Mouse (Mus musculus) liver, embryonic 14 days (tissue): ENCODE results near the gene 4930558C23Rik. TPM values are rescaled to one million over a fixed set of nuclear protein-coding genes. Genes with fewer than 3 reads are reported as not detected.

Source experiments
- polyA plus RNA-seq: library from polyadenylated mRNA; depleted of rRNA; stranded (reverse); fragments of >200 nt; gene quantifications from 2 replicates; pipeline ENCODE4 v1.2.3, GENCODE M21; 2012; rRNA removed

4930558C23Rik gene
- not detected in 2 replicates for polyA plus RNA-seq

DNA sequence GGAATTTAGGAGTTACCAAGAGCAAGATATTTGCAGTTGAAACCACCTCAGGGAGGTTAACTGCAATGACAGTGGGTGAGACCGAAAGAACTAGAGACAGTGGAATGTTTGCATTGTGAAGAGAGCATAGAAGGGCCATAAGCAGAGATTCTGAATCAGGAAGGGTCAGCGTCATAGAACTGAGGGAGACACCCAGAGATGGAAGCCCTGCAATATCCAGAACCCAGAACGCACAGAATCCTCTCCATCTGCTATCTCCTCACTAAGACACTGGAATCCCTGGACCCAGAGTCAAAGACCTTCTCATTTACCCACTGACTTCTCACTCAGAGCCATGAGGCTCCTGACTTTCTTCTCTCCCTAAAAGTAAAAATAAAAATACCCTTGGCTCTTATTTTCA lies at the start of gene 4930558C23Rik:
Gene 4930558C23Rik (minus strand): TSS at position 101 of the 400 bp plus-strand sequence.

DNA sequence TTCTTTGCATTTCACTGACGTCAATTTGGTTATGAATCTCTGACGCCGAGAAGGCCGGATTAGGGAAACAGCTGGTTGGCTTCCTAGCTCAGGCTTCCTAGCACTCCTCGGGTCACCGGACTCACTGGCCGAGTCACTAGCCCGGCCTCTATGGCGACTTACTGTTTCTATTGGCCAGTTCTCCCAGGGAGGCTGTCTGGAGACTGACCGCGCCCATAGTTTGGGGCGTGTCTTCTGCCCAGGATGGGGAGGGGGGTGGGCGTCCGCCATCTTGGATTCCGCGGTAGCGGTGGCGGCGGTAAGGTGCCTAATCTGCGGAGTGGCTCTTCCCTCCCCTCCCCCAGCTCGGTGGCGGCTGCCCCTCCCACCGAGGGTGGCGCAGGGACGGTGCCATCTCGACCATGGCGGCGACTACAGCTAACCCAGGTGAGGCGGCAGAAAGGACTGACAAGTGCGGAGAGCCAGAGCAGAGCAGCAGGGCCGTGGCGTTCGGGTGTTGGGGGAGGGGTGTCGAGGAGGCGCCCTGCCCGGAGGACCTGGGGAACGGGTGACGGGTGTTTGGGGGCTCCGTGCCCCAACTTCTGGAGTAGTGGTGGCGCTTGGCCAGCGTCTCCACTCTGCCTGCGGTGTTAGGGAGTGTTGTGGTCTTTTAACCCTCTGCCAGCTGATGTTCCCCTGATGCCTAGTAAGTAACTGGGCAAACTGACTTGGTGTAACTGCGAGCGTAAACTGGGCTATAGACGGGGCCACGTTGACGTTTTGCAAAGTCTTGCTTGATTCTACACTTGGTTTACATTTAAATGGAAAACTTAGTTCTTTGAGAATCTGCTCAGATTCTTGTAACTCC lies 31.7 kb upstream of the 4930558C23Rik start, which contains the start of gene Arnt:
Gene Arnt (plus strand): TSS at position 253 of the 847 bp plus-strand sequence.

DNA sequence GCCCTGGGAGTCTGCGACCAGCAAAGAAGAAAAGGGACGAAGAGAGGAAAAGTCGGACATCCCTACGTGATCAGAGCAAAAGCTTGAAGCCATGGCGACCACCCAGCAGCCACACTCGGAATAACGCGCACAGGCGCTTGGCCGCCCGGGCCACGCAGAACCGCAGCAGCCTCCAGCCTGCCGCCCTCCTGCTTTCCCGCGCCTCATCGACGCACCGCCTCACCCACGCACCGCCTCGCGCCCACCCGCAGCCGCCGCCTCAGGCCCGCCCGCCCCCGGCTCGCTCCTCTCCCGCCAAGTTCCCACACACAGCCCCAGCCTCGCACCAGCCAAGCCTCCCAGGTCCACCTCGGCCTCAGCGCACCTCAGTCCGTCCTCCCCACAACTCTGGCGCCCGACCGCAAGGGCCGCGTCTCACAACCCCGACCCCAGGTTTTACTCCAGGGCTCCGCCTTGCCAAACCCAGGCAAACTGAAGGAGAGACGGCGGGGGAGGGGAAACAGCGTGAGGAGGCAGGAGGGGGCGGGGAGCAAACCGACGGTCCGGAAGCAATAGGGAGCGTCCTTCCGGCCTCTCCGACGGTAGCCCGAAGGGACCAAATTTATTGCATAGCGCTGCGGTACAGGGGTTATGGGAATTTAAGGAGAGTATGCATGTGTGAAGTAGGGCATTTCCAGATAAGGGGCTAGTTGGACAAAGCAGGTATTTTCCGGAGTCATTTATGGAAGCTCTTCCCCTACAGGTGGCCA lies 45.8 kb downstream of the 4930558C23Rik start, which contains the start of gene Setdb1:
Gene Setdb1 (minus strand): TSS at position 502 of the 749 bp plus-strand sequence.

Other genes starting within 250 kb of the 4930558C23Rik start
- gene Sema6c, start 242.4 kb downstream of the 4930558C23Rik start, polyA plus RNA-seq = 0.59 and 0.94 TPM in 2 replicates
- 15.3 and 17.6 TPM in 2 replicates for gene Gabpb2, start 184.9 kb downstream of the 4930558C23Rik start, polyA plus RNA-seq
- gene Cdc42se1, start 174.1 kb downstream of the 4930558C23Rik start, polyA plus RNA-seq = 21.9 and 27.2 TPM in 2 replicates
- gene Mllt11, start 170.7 kb downstream of the 4930558C23Rik start, polyA plus RNA-seq = 2.8 TPM in 2 replicates
- gene Gm128, start 161.2 kb downstream of the 4930558C23Rik start, polyA plus RNA-seq = 0.07 and 0.14 TPM in 2 replicates
- 0.03 and 0.16 TPM in 2 replicates for gene Bnipl, start 151.6 kb downstream of the 4930558C23Rik start, polyA plus RNA-seq
- 11.8 and 13.5 TPM in 2 replicates for gene Mindy1, start 121.5 kb downstream of the 4930558C23Rik start, polyA plus RNA-seq
- 7.4 and 8.4 TPM in 2 replicates for gene Prune1, start 120.8 kb downstream of the 4930558C23Rik start, polyA plus RNA-seq
- gene Anxa9, start 95.7 kb downstream of the 4930558C23Rik start, polyA plus RNA-seq = 2.3 and 2.8 TPM in 2 replicates
- 52.5 and 69.2 TPM in 2 replicates for gene Cers2, start 88.0 kb downstream of the 4930558C23Rik start, polyA plus RNA-seq
- gene Setdb1, start 45.6 kb downstream of the 4930558C23Rik start, polyA plus RNA-seq = 13.1 and 15.8 TPM in 2 replicates
- 10.5 and 13.0 TPM in 2 replicates for gene Arnt, start 31.5 kb upstream of the 4930558C23Rik start, polyA plus RNA-seq
- 1.0 and 1.7 TPM in 2 replicates for gene Ctsk, start 96.4 kb upstream of the 4930558C23Rik start, polyA plus RNA-seq
- 17.6 and 20.8 TPM in 2 replicates for gene Ctss, start 123.9 kb upstream of the 4930558C23Rik start, polyA plus RNA-seq
- gene Hormad1, start 156.8 kb upstream of the 4930558C23Rik start, polyA plus RNA-seq = not detected in 2 replicates
- gene Golph3l, start 186.1 kb upstream of the 4930558C23Rik start, polyA plus RNA-seq = 17.0 and 19.4 TPM in 2 replicates
- 15.2 and 18.1 TPM in 2 replicates for gene Ensa, start 222.2 kb upstream of the 4930558C23Rik start, polyA plus RNA-seq